Mouse (Mus musculus): ENCODE results near the gene Fas. TPM values are rescaled to one million over a fixed set of nuclear protein-coding genes. Genes with fewer than 3 reads are reported as not detected.
A peak's percentile ranks its signal among the peaks of the same experiment; 100 is the strongest.

Gene Fas
- polyA plus RNA-seq, 1 experiment from 2014 or later: 0.74 TPM

- Histone ChIP-seq H3K4me1 (ENCODE audit: control insufficient read depth, insufficient read depth, low read length) (no peaks in the 10 kb centered on the region), H3K9me3 (replicated peaks; ENCODE audit: control insufficient read depth, low read length) (no peaks in the 10 kb centered on the region), H3K9ac (replicated peaks; ENCODE audit: low read length) (no peak overlapping the region), H3K4me3 (ENCODE audit: low read depth, low read length) (no peak overlapping the region), H3K36me3 (replicated peaks; ENCODE audit: control insufficient read depth, insufficient read depth, low read depth, low read length) (no peaks in the 10 kb centered on the region), H3K27me3 (ENCODE audit: control insufficient read depth, insufficient read depth, low read length) (no peaks in the 10 kb centered on the region), H3K27ac (replicated peaks; ENCODE audit: low read depth, low read length) (no peak overlapping the region), H3K4me2 (ENCODE audit: low read depth, low read length) (no peak overlapping the region)
- DNase-seq (ENCODE audit: low spot score): peak; percentile 51
- 34% methylated on average over 2 of the region's 2 CpGs for WGBS
- ATAC-seq (replicated peaks; ENCODE audit: insufficient number of reproducible peaks, low FRiP score, low TSS enrichment, low read depth): no peak
These were observed 54.2 kb downstream of the Fas start for GRCm38 (mm10) chr19:34344702-34345101.

GRCm38 (mm10) chr19:34345616-34346267 is 55.3 kb downstream of the Fas start:
- ATAC-seq (replicated peaks; ENCODE audit: insufficient number of reproducible peaks, low FRiP score, low TSS enrichment, low read depth) (no peak), DNase-seq (ENCODE audit: low spot score) (peak; percentile 64)
- Histone ChIP-seq H3K9me3 (replicated peaks; ENCODE audit: control insufficient read depth, low read length) (no peaks in the 10 kb centered on the region), H3K36me3 (replicated peaks; ENCODE audit: control insufficient read depth, insufficient read depth, low read depth, low read length) (no peaks in the 10 kb centered on the region), H3K4me3 (ENCODE audit: low read depth, low read length) (no peak overlapping the region), H3K27me3 (ENCODE audit: control insufficient read depth, insufficient read depth, low read length) (no peaks in the 10 kb centered on the region), H3K4me2 (ENCODE audit: low read depth, low read length) (no peak overlapping the region), H3K9ac (replicated peaks; ENCODE audit: low read length) (no peak overlapping the region), H3K27ac (replicated peaks; ENCODE audit: low read depth, low read length) (no peak overlapping the region), H3K4me1 (ENCODE audit: control insufficient read depth, insufficient read depth, low read length) (no peaks in the 10 kb centered on the region)
- WGBS: 32% methylated on average over 8 of the region's 8 CpGs

- WGBS: 39% methylated on average over 3 of the region's 3 CpGs
- ATAC-seq (replicated peaks; ENCODE audit: insufficient number of reproducible peaks, low FRiP score, low TSS enrichment, low read depth): no peak
- H3K9me3 ChIP-seq (replicated peaks; ENCODE audit: control insufficient read depth, low read length): no peaks in the 10 kb centered on the region
- no peak overlapping the region for H3K27ac ChIP-seq (replicated peaks; ENCODE audit: low read depth, low read length)
- H3K4me3 ChIP-seq (ENCODE audit: low read depth, low read length): no peak overlapping the region
- DNase-seq (ENCODE audit: low spot score): no peak
- no peaks in the 10 kb centered on the region for H3K4me1 ChIP-seq (ENCODE audit: control insufficient read depth, insufficient read depth, low read length)
- no peaks in the 10 kb centered on the region for H3K27me3 ChIP-seq (ENCODE audit: control insufficient read depth, insufficient read depth, low read length)
- H3K4me2 ChIP-seq (ENCODE audit: low read depth, low read length): no peak overlapping the region
- H3K9ac ChIP-seq (replicated peaks; ENCODE audit: low read length): no peak overlapping the region
- no peaks in the 10 kb centered on the region for H3K36me3 ChIP-seq (replicated peaks; ENCODE audit: control insufficient read depth, insufficient read depth, low read depth, low read length)
These were observed 62.9 kb downstream of the Fas start for GRCm38 (mm10) chr19:34353291-34353805.

DNA sequence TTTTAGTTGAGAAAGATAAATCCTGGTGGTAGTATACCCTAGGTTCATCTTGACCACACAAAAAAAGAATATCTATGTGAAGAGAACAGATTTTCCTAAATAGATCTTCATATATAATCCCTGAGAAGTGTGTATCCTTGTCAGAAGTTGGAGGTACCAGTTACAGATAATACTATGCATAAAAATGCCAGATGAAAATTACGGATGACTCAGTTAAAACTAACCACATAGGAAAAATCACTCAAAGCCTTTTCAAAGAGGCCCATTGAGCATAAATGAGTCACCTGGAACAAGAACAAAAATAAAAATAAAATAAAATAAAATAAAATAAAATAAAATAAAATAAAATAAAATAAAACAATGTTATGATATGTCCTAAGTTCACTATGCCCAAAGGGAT is 72.2 kb downstream of the Fas start:
- 98% methylated on average over 1 of the region's 1 CpGs for WGBS
- DNase-seq (ENCODE audit: low spot score) (no peak), ATAC-seq (replicated peaks; ENCODE audit: insufficient number of reproducible peaks, low FRiP score, low TSS enrichment, low read depth) (no peak)
- H3K9me3 ChIP-seq (replicated peaks; ENCODE audit: control insufficient read depth, low read length): no peaks in the 10 kb centered on the region
- no peaks in the 10 kb centered on the region for H3K27me3 ChIP-seq (ENCODE audit: control insufficient read depth, insufficient read depth, low read length)
- no peak overlapping the region for H3K4me3 ChIP-seq (ENCODE audit: low read depth, low read length)
- no peak overlapping the region for H3K4me2 ChIP-seq (ENCODE audit: low read depth, low read length)
- no peak overlapping the region for H3K9ac ChIP-seq (replicated peaks; ENCODE audit: low read length)
- H3K4me1 ChIP-seq (ENCODE audit: control insufficient read depth, insufficient read depth, low read length): no peaks in the 10 kb centered on the region
- no peaks in the 10 kb centered on the region for H3K36me3 ChIP-seq (replicated peaks; ENCODE audit: control insufficient read depth, insufficient read depth, low read depth, low read length)
- no peak overlapping the region for H3K27ac ChIP-seq (replicated peaks; ENCODE audit: low read depth, low read length)

- Histone ChIP-seq H3K4me3 (ENCODE audit: low read depth, low read length) (no peak overlapping the region), H3K9me3 (replicated peaks; ENCODE audit: control insufficient read depth, low read length) (no peaks in the 10 kb centered on the region), H3K36me3 (replicated peaks; ENCODE audit: control insufficient read depth, insufficient read depth, low read depth, low read length) (no peaks in the 10 kb centered on the region), H3K27ac (replicated peaks; ENCODE audit: low read depth, low read length) (no peak overlapping the region), H3K27me3 (ENCODE audit: control insufficient read depth, insufficient read depth, low read length) (no peaks in the 10 kb centered on the region), H3K4me1 (ENCODE audit: control insufficient read depth, insufficient read depth, low read length) (no peaks in the 10 kb centered on the region), H3K9ac (replicated peaks; ENCODE audit: low read length) (no peak overlapping the region), H3K4me2 (ENCODE audit: low read depth, low read length) (no peak overlapping the region)
- ATAC-seq (replicated peaks; ENCODE audit: insufficient number of reproducible peaks, low FRiP score, low TSS enrichment, low read depth) (no peak), DNase-seq (ENCODE audit: low spot score) (no peak)
- whole genome bisulfite sequencing: 38% methylated on average over 1 of the region's 1 CpGs
These were observed 79.1 kb downstream of the Fas start for GRCm38 (mm10) chr19:34369551-34369950.

DNA sequence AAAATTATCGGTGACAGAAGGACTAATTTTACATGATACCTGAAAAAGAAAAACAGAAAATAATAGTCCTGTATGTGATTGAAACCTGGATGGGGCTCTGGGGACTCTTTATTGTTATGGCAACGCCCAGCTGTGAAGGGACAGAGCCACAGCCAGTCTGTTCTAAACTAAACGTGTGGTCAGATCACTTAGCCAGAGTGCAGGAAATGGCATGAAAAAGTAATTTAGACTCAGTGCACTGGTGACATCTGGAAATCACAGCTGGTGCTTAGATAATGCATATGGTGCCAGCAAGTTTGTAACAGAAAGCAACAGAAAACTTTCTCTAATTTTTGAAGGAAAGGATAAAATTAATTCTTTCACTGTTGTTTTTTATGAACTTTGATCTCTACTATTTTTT is 79.9 kb downstream of the Fas start:
- no peaks in the 10 kb centered on the region for H3K4me1 ChIP-seq (ENCODE audit: control insufficient read depth, insufficient read depth, low read length)
- no peak overlapping the region for H3K4me3 ChIP-seq (ENCODE audit: low read depth, low read length)
- H3K4me2 ChIP-seq (ENCODE audit: low read depth, low read length): no peak overlapping the region
- H3K9me3 ChIP-seq (replicated peaks; ENCODE audit: control insufficient read depth, low read length): no peaks in the 10 kb centered on the region
- no peaks in the 10 kb centered on the region for H3K27me3 ChIP-seq (ENCODE audit: control insufficient read depth, insufficient read depth, low read length)
- ATAC-seq (replicated peaks; ENCODE audit: insufficient number of reproducible peaks, low FRiP score, low TSS enrichment, low read depth) (no peak), DNase-seq (ENCODE audit: low spot score) (peak; percentile 12)
- H3K9ac ChIP-seq (replicated peaks; ENCODE audit: low read length): no peak overlapping the region
- H3K27ac ChIP-seq (replicated peaks; ENCODE audit: low read depth, low read length): no peak overlapping the region
- no peaks in the 10 kb centered on the region for H3K36me3 ChIP-seq (replicated peaks; ENCODE audit: control insufficient read depth, insufficient read depth, low read depth, low read length)
- WGBS: 40% methylated on average over 3 of the region's 3 CpGs

Other genes starting within 250 kb of the Fas start
- not detected in 2 replicates for gene Lipn, start 223.3 kb upstream of the Fas start, polyA plus RNA-seq (2014; fragmentation: Nextera tagmentation; extraction: Ambion mirVana)
- gene Lipm, start 189.7 kb upstream of the Fas start, polyA plus RNA-seq (2014; fragmentation: Nextera tagmentation; extraction: Ambion mirVana): 0.08 and 0.24 TPM in 2 replicates
- gene Ankrd22, start 124.6 kb upstream of the Fas start, polyA plus RNA-seq (2014; fragmentation: Nextera tagmentation; extraction: Ambion mirVana): 0.35 and 0.69 TPM in 2 replicates
- 6.7 and 7.2 TPM in 2 replicates for gene Stambpl1, start 98.4 kb upstream of the Fas start, polyA plus RNA-seq (2014; fragmentation: Nextera tagmentation; extraction: Ambion mirVana)
- gene Acta2, start 35.1 kb upstream of the Fas start, polyA plus RNA-seq (2014; fragmentation: Nextera tagmentation; extraction: Ambion mirVana): 53.3 and 59.8 TPM in 2 replicates
- gene Ch25h, start 184.5 kb downstream of the Fas start, polyA plus RNA-seq (2014; fragmentation: Nextera tagmentation; extraction: Ambion mirVana): 1.1 and 2.3 TPM in 2 replicates
- gene Lipa, start 236.8 kb downstream of the Fas start, polyA plus RNA-seq (2014; fragmentation: Nextera tagmentation; extraction: Ambion mirVana): 34.8 and 35.6 TPM in 2 replicates

Data from embryonic facial prominence, embryonic 11.5 days (tissue).